Mouse (Mus musculus) inflammation-experienced regulatory T-cells, adult 6 months (primary cell): ENCODE measurements around the gene Rnase12. TPM values are rescaled to one million over a fixed set of nuclear protein-coding genes. Genes with fewer than 3 reads are reported as not detected.

ENCODE experiments used
- ATAC-seq: one replicate; pipeline ENCODE4 v1.8.0; 2017
- polyA plus RNA-seq, 3 experiments: library from polyadenylated mRNA; unstranded; fragments of 100-300 nt; shearing (Covaris generic); gene quantifications; one replicate each; pipeline ENCODE4 v1.2.1; 2017

The Rnase12 gene
- polyA plus RNA-seq, 3 experiments from 2014 or later, result not detected

GRCm38 (mm10) chr14:51083805-51084204 lies 26.3 kb upstream of the Rnase12 start:
- no peak for ATAC-seq

- peak; percentile 71 for ATAC-seq
These were observed 25.4 kb upstream of the Rnase12 start for GRCm38 (mm10) chr14:51082599-51083581.

- ATAC-seq, result no peak
These were observed 23.6 kb upstream of the Rnase12 start for GRCm38 (mm10) chr14:51081035-51081434.

GRCm38 (mm10) chr14:51079180-51079579 lies 21.7 kb upstream of the Rnase12 start:
- no peak for ATAC-seq

- no peak for ATAC-seq
These were observed 16.9 kb upstream of the Rnase12 start, which contains the start of gene Olfr750 for GRCm38 (mm10) chr14:51074335-51074734. TSS of gene Olfr750 (minus strand) at chr14:51074435.

- ATAC-seq, result no peak
These were observed 12.2 kb upstream of the Rnase12 start for GRCm38 (mm10) chr14:51069617-51070016.

GRCm38 (mm10) chr14:51068956-51069355 lies 11.5 kb upstream of the Rnase12 start:
- ATAC-seq, result no peak

GRCm38 (mm10) chr14:51060761-51061160 lies 3.3 kb upstream of the Rnase12 start:
- ATAC-seq, result no peak

- no peak for ATAC-seq
These were observed 2.9 kb downstream of the Rnase12 start for GRCm38 (mm10) chr14:51054243-51055237.

GRCm38 (mm10) chr14:51053176-51053575 lies 4.3 kb downstream of the Rnase12 start:
- no peak for ATAC-seq

- no peak for ATAC-seq
These were observed 5.5 kb downstream of the Rnase12 start for GRCm38 (mm10) chr14:51051941-51052340.

- no peak for ATAC-seq
These were observed 7.4 kb downstream of the Rnase12 start, which contains the start of gene Rnase11 for GRCm38 (mm10) chr14:51050063-51050462. TSS of gene Rnase11 (minus strand) at chr14:51050163.

GRCm38 (mm10) chr14:51047846-51048245 lies 9.6 kb downstream of the Rnase12 start:
- no peak for ATAC-seq

- ATAC-seq, result no peak
These were observed 15.7 kb downstream of the Rnase12 start, which contains the start of gene Rnase9 for GRCm38 (mm10) chr14:51041769-51042168. TSS of gene Rnase9 (minus strand) at chr14:51041869.

GRCm38 (mm10) chr14:51036214-51036613 lies 21.2 kb downstream of the Rnase12 start:
- no peak for ATAC-seq

- ATAC-seq, result no peak
These were observed 22.3 kb downstream of the Rnase12 start for GRCm38 (mm10) chr14:51035206-51035605.

- no peak for ATAC-seq
These were observed 29.9 kb downstream of the Rnase12 start for GRCm38 (mm10) chr14:51027387-51028155.

- peak; percentile 96 for ATAC-seq
These were observed 30.9 kb downstream of the Rnase12 start for GRCm38 (mm10) chr14:51026391-51027133.

GRCm38 (mm10) chr14:51024820-51025219 lies 32.6 kb downstream of the Rnase12 start:
- ATAC-seq, result no peak

GRCm38 (mm10) chr14:51023457-51023856 lies 34.0 kb downstream of the Rnase12 start:
- no peak for ATAC-seq

GRCm38 (mm10) chr14:51017256-51017655 lies 40.2 kb downstream of the Rnase12 start:
- ATAC-seq, result no peak
